Mouse (Mus musculus) lung, postnatal 14 days (tissue): ENCODE measurements around the gene Wdfy4.
A peak's percentile ranks its signal among the peaks of the same experiment; 100 is the strongest.

Experiments
- DNase-seq: peaks from one replicate; pipeline ENCODE4 v3.0.0; 2021

Wdfy4 gene

GRCm38 (mm10) chr14:32960481-32960880 is 224.8 kb downstream of the Wdfy4 start:
- peak; percentile 70 for DNase-seq

GRCm38 (mm10) chr14:32958671-32959070 is 226.6 kb downstream of the Wdfy4 start:
- peak; percentile 30 for DNase-seq

GRCm38 (mm10) chr14:32956486-32956885 is 228.8 kb downstream of the Wdfy4 start:
- DNase-seq = peak; percentile 61

GRCm38 (mm10) chr14:32950312-32951301 is 234.7 kb downstream of the Wdfy4 start:
- DNase-seq = peak; percentile 53

- DNase-seq = no peak
Measured at GRCm38 (mm10) chr14:32947512-32947911, 237.8 kb downstream of the Wdfy4 start.

GRCm38 (mm10) chr14:32939217-32939616 is 246.1 kb downstream of the Wdfy4 start:
- no peak for DNase-seq

- DNase-seq = no peak
Measured at GRCm38 (mm10) chr14:32934064-32934463, 251.2 kb downstream of the Wdfy4 start.

GRCm38 (mm10) chr14:32932220-32932619 is 253.1 kb downstream of the Wdfy4 start:
- no peak for DNase-seq

GRCm38 (mm10) chr14:32931709-32932108 is 253.6 kb downstream of the Wdfy4 start:
- no peak for DNase-seq

- no peak for DNase-seq
Measured at GRCm38 (mm10) chr14:32923871-32924270, 261.4 kb downstream of the Wdfy4 start.

GRCm38 (mm10) chr14:32917919-32918318 is 267.4 kb downstream of the Wdfy4 start:
- DNase-seq = no peak

GRCm38 (mm10) chr14:32915360-32915759 is 269.9 kb downstream of the Wdfy4 start:
- no peak for DNase-seq

- peak; percentile 38 for DNase-seq
Measured at GRCm38 (mm10) chr14:32911187-32911586, 274.1 kb downstream of the Wdfy4 start.
